Mouse (Mus musculus): ENCODE results near the gene Lamp2. TPM values are rescaled to one million over a fixed set of nuclear protein-coding genes. Genes with fewer than 3 reads are reported as not detected.
"Not testable (repeated sequence)": the region's sequence is repeated elsewhere in the genome, so short reads cannot be mapped to it uniquely, and the experiment has no call there.

The Lamp2 gene
- polyA plus RNA-seq, 1 experiment from 2014 or later, result 153 TPM

GRCm38 (mm10) chrX:38423096-38423495 lies 33.2 kb downstream of the Lamp2 start:
- ATAC-seq (ENCODE audit: insufficient number of reproducible peaks, low FRiP score, low TSS enrichment, low read depth), result no peak
- Histone ChIP-seq H3K9me3 (no peaks in the 10 kb centered on the region), H3K4me1 (no peaks in the 10 kb centered on the region), H3K36me3 (peaks cover 2% of the 10 kb centered on the region), H3K27me3 (no peaks in the 10 kb centered on the region), H3K4me2 (no peak overlapping the region), H3K9ac (no peak overlapping the region), H3K4me3 (no peak overlapping the region), H3K27ac (no peak overlapping the region)
- 77% methylated on average over 3 of the region's 3 CpGs for WGBS

GRCm38 (mm10) chrX:38422396-38422795 lies 33.9 kb downstream of the Lamp2 start:
- Histone ChIP-seq H3K27ac (no peak overlapping the region), H3K4me2 (no peak overlapping the region), H3K36me3 (no peaks in the 10 kb centered on the region; the same call in 1 of the 2 replicates), H3K9me3 (no peaks in the 10 kb centered on the region), H3K27me3 (no peaks in the 10 kb centered on the region), H3K4me3 (no peak overlapping the region), H3K4me1 (no peaks in the 10 kb centered on the region), H3K9ac (no peak overlapping the region)
- ATAC-seq (ENCODE audit: insufficient number of reproducible peaks, low FRiP score, low TSS enrichment, low read depth), result no peak
- 64% methylated on average over 3 of the region's 3 CpGs for WGBS

DNA sequence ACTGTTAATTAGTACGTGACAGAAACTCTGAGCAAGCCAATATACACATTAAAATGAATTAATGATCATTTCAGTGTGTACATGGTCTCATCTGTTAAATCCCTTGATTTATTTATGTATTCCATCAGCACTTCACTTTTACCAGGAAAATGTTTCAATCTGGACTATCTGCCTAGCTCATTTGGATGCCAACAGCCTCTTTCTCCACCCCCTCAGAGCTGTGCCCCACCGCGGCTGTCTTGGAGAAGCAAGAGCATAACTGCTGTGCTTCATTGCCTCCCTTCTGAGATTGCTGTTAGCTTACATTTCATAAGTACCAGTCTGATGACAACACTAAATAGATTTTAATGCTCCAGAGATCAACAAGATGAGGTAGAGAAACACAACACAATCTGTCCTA lies 52.4 kb downstream of the Lamp2 start:
- Histone ChIP-seq H3K27me3 (no peaks in the 10 kb centered on the region), H3K27ac (no peak overlapping the region), H3K9me3 (no peaks in the 10 kb centered on the region), H3K4me2 (no peak overlapping the region), H3K4me1 (no peaks in the 10 kb centered on the region; the same call in 1 of the 2 replicates), H3K9ac (no peak overlapping the region), H3K36me3 (no peaks in the 10 kb centered on the region), H3K4me3 (no peak overlapping the region)
- ATAC-seq (ENCODE audit: insufficient number of reproducible peaks, low FRiP score, low TSS enrichment, low read depth), result no peak
- WGBS, result 76% methylated on average over 3 of the region's 3 CpGs

- H3K27me3 ChIP-seq, result no peaks in the 10 kb centered on the region
- no peak overlapping the region for H3K4me2 ChIP-seq
- WGBS, result 78% methylated on average over 5 of the region's 5 CpGs
- no peak overlapping the region for H3K4me3 ChIP-seq
- H3K9me3 ChIP-seq, result no peaks in the 10 kb centered on the region
- H3K9ac ChIP-seq, result no peak overlapping the region
- no peaks in the 10 kb centered on the region; the same call in 1 of the 2 replicates for H3K4me1 ChIP-seq
- H3K27ac ChIP-seq, result no peak overlapping the region
- no peaks in the 10 kb centered on the region for H3K36me3 ChIP-seq
- no peak for ATAC-seq (ENCODE audit: insufficient number of reproducible peaks, low FRiP score, low TSS enrichment, low read depth)
Measured at GRCm38 (mm10) chrX:38402981-38403380, 53.3 kb downstream of the Lamp2 start.

- Histone ChIP-seq H3K36me3 (no peaks in the 10 kb centered on the region), H3K4me1 (no peaks in the 10 kb centered on the region; the same call in 1 of the 2 replicates), H3K4me2 (no peak overlapping the region), H3K9me3 (no peaks in the 10 kb centered on the region), H3K27ac (no peak overlapping the region), H3K4me3 (no peak overlapping the region), H3K9ac (no peak overlapping the region), H3K27me3 (no peaks in the 10 kb centered on the region)
- ATAC-seq (ENCODE audit: insufficient number of reproducible peaks, low FRiP score, low TSS enrichment, low read depth), result no peak
- WGBS, result 51% methylated on average over 6 of the region's 6 CpGs
Measured at GRCm38 (mm10) chrX:38402004-38402403, 54.2 kb downstream of the Lamp2 start.

GRCm38 (mm10) chrX:38400616-38401015 lies 55.6 kb downstream of the Lamp2 start:
- 78% methylated on average over 3 of the region's 3 CpGs for WGBS

DNA sequence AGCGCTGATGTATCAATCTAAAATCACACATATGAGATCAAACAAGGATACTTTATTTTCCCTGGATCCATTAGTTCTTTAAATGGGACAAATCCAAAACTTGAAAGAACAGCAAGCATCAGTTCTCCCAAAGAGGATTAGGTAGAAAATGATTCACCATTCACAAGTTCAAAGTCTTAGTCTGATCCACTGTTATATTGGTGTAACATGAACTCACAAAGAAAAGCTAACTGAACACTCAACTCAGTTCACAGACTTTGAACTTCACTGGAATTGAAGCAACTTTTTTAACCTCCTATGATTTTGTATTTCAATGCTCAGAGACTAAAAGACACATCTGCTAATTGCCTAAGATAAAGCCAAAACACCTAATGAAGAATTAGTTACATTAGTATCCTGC lies 56.6 kb downstream of the Lamp2 start:
- WGBS, result 89% methylated on average over 1 of the region's 1 CpGs
- Histone ChIP-seq H3K9ac (no peak overlapping the region), H3K27me3 (no peaks in the 10 kb centered on the region), H3K4me1 (no peaks in the 10 kb centered on the region; the same call in 1 of the 2 replicates), H3K4me3 (no peak overlapping the region), H3K4me2 (no peak overlapping the region), H3K27ac (no peak overlapping the region), H3K9me3 (no peaks in the 10 kb centered on the region), H3K36me3 (no peaks in the 10 kb centered on the region)
- ATAC-seq (ENCODE audit: insufficient number of reproducible peaks, low FRiP score, low TSS enrichment, low read depth), result no peak

More at GRCm38 (mm10) chrX:38400616-38401015, 55.6 kb downstream of the Lamp2 start:
- no peak overlapping the region for H3K9ac ChIP-seq
- no peak overlapping the region for H3K27ac ChIP-seq
- no peak overlapping the region for H3K4me3 ChIP-seq
- no peaks in the 10 kb centered on the region for H3K27me3 ChIP-seq
- H3K4me1 ChIP-seq, result no peaks in the 10 kb centered on the region; the same call in 1 of the 2 replicates
- no peaks in the 10 kb centered on the region for H3K36me3 ChIP-seq
- H3K9me3 ChIP-seq, result no peaks in the 10 kb centered on the region
- no peak overlapping the region for H3K4me2 ChIP-seq
- no peak for ATAC-seq (ENCODE audit: insufficient number of reproducible peaks, low FRiP score, low TSS enrichment, low read depth)

GRCm38 (mm10) chrX:38373169-38373568 lies 83.1 kb downstream of the Lamp2 start:
- not testable (repeated sequence) for H3K4me3 ChIP-seq; H3K9ac ChIP-seq; ATAC-seq (ENCODE audit: insufficient number of reproducible peaks, low FRiP score, low TSS enrichment, low read depth); H3K4me1 ChIP-seq; H3K27me3 ChIP-seq; H3K9me3 ChIP-seq; H3K36me3 ChIP-seq; H3K4me2 ChIP-seq; H3K27ac ChIP-seq
- 68% methylated on average over 1 of the region's 1 CpGs for WGBS

DNA sequence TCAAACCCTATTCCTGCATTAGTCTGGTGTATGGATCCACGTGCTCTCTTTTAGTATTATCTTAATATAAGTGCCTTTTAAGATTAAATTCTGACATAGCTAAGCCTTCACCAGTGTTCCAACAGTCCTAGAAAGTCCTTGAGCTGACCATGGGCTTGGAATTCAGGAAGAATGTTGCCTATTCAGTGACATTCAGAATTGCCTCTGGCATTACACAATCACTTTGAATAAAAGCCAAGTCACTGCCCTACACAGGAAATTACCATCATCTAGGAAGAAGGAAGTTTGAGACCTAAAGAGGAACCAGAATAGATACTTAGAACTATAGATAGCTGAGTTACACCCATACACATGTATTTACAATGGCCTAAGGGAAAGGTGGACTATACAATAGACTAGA lies 91.6 kb downstream of the Lamp2 start:
- 44% methylated on average over 1 of the region's 1 CpGs for WGBS

DNA sequence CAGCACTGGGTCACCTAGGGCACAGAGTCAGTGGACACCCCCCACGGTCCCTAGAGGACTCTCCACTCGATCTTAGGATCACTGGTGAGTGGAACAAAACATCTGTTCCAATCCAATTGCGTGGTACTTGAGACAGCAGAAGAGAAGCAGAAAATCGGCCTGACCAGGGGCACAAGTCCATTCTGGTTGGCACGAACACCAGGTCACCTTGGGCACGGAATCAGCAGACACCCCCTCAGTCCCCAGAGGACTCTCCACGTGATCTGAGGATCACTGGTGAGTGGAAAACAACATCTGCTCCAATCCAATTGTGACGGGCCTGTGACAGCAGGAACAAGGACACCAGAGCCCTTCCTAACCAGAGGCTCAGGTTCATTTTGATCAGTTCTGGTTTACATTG lies 94.2 kb downstream of the Lamp2 start:
- Histone ChIP-seq H3K36me3 (no peaks in the 10 kb centered on the region), H3K4me1 (no peaks in the 10 kb centered on the region), H3K4me2 (no peak overlapping the region), H3K9ac (no peak overlapping the region), H3K27ac (no peak overlapping the region), H3K4me3 (no peak overlapping the region), H3K27me3 (no peaks in the 10 kb centered on the region), H3K9me3 (no peaks in the 10 kb centered on the region)
- no peak for ATAC-seq (ENCODE audit: insufficient number of reproducible peaks, low FRiP score, low TSS enrichment, low read depth)
- 67% methylated on average over 8 of the region's 8 CpGs for WGBS

More for the DNA sequence above, 91.6 kb downstream of the Lamp2 start:
- H3K9me3 ChIP-seq; H3K27ac ChIP-seq; ATAC-seq (ENCODE audit: insufficient number of reproducible peaks, low FRiP score, low TSS enrichment, low read depth); H3K4me3 ChIP-seq; H3K4me1 ChIP-seq; H3K36me3 ChIP-seq; H3K27me3 ChIP-seq; H3K4me2 ChIP-seq; H3K9ac ChIP-seq: not testable (repeated sequence)

Other genes starting within 250 kb of the Lamp2 start
- gene Tmem255a, start 204.0 kb downstream of the Lamp2 start, polyA plus RNA-seq (2015; fragmentation: Nextera tagmentation; extraction: Ambion mirVana), result 33.7 and 35.2 TPM in 2 replicates
- gene Atp1b4, start 140.3 kb downstream of the Lamp2 start, polyA plus RNA-seq (2015; fragmentation: Nextera tagmentation; extraction: Ambion mirVana), result 10.3 and 35.1 TPM in 2 replicates
- gene Cul4b, start 119.7 kb upstream of the Lamp2 start, polyA plus RNA-seq (2015; fragmentation: Nextera tagmentation; extraction: Ambion mirVana), result 20.1 and 23.9 TPM in 2 replicates
- 91.5 and 109 TPM in 2 replicates for gene Mcts1, start 144.1 kb upstream of the Lamp2 start, polyA plus RNA-seq (2015; fragmentation: Nextera tagmentation; extraction: Ambion mirVana)
- 31.7 and 35.0 TPM in 2 replicates for gene C1galt1c1, start 178.6 kb upstream of the Lamp2 start, polyA plus RNA-seq (2015; fragmentation: Nextera tagmentation; extraction: Ambion mirVana)

Data from limb, embryonic 15.5 days (tissue).